Mouse (Mus musculus): ENCODE results near the gene Clcn6. TPM values are rescaled to one million over a fixed set of nuclear protein-coding genes. Genes with fewer than 3 reads are reported as not detected.

The Clcn6 gene
- total RNA-seq, 2 experiments from 2014 or later = 70.9 to 73.9 TPM

- no peak for DNase-seq (ENCODE audit: extremely low spot score in 1 of 2, low spot score in 1 of 2)
Observed at GRCm38 (mm10) chr4:148001013-148001789, 37.4 kb downstream of the Clcn6 start.

GRCm38 (mm10) chr4:148000202-148000772 lies 38.3 kb downstream of the Clcn6 start, which contains the start of gene Nppa:
Nppa (plus strand) TSS chr4:148000722.
- DNase-seq (ENCODE audit: extremely low spot score in 1 of 2, low spot score in 1 of 2) = no peak

- no peak for DNase-seq (ENCODE audit: extremely low spot score in 1 of 2, low spot score in 1 of 2)
Observed at GRCm38 (mm10) chr4:147995311-147995710, 43.3 kb downstream of the Clcn6 start.

DNA sequence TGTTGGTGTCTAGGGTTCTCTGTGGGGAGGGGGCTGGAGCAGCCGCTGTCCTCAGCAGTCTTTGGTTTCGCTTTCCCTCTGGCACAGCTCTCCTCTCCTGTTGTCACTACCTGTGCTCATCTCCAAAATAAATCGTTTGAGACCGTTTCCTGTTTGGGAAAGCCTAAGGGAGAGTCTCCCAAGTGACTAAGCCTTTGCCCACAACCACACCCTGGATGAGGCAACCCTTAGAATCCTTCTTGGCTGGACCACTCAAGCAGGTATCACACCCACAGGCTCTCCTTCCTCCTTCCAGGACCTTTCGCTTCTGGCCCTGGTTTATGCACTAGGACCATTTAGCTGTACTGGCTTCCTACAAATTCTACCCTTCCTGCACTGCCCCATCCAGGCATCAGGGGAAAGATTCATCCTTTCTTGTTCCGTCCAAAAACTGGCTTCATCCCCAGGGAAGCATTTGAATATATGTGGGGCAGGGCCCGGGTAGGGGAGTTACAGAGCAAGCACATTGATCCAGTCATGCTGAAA lies 45.0 kb downstream of the Clcn6 start:
- no peak for DNase-seq (ENCODE audit: extremely low spot score in 1 of 2, low spot score in 1 of 2)

GRCm38 (mm10) chr4:147985205-147986132 lies 53.2 kb downstream of the Clcn6 start, which contains the start of gene Nppb:
Nppb (plus strand) TSS chr4:147985788.
- DNase-seq (ENCODE audit: extremely low spot score in 1 of 2, low spot score in 1 of 2) = no peak

DNA sequence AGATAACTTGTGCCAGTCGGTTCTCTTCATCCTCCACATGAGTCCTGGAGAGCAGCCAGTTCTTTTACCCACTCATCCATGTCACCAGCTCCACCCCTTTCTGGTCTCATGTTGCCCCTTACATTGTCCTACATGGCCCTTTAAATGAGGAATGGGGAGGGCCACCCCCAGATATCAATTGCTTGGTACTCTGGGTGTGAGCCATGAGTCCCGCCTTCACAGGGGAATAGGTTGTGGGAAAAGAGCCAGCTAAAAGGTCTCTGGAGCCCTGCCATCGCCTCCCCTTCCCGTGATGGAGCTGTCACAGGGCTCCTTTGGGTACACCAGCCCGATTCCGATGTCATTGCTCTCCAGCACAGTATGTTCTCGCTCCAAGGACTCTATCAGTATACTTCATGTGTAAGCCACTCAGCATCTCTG lies 59.2 kb downstream of the Clcn6 start:
- no peak for DNase-seq (ENCODE audit: extremely low spot score in 1 of 2, low spot score in 1 of 2)

GRCm38 (mm10) chr4:147978391-147978790 lies 60.2 kb downstream of the Clcn6 start:
- no peak for DNase-seq (ENCODE audit: extremely low spot score in 1 of 2, low spot score in 1 of 2)

DNA sequence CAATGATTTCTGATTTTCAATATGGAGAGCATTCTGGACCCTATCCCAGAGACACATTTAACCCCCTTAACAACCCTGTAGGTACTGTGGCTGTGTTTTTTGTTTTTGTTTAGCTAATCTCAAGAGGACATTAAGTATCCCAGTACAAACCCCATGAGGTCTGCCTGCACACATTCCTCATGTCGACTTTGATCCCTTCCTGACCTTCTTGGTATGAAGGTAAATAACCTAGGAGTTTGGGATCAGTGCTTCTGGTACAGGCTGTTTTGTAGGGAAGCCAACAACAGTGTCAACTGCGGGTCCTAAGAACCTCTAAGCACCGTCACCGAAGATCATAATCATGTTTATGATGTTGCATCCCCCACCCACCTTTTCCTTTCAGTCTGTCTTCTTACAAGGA lies 60.9 kb downstream of the Clcn6 start:
- no peak for DNase-seq (ENCODE audit: extremely low spot score in 1 of 2, low spot score in 1 of 2)

GRCm38 (mm10) chr4:147976237-147976636 lies 62.4 kb downstream of the Clcn6 start:
- DNase-seq (ENCODE audit: extremely low spot score in 1 of 2, low spot score in 1 of 2) = no peak

GRCm38 (mm10) chr4:147969337-147969736 lies 69.3 kb downstream of the Clcn6 start:
- no peak for DNase-seq (ENCODE audit: extremely low spot score in 1 of 2, low spot score in 1 of 2)

DNA sequence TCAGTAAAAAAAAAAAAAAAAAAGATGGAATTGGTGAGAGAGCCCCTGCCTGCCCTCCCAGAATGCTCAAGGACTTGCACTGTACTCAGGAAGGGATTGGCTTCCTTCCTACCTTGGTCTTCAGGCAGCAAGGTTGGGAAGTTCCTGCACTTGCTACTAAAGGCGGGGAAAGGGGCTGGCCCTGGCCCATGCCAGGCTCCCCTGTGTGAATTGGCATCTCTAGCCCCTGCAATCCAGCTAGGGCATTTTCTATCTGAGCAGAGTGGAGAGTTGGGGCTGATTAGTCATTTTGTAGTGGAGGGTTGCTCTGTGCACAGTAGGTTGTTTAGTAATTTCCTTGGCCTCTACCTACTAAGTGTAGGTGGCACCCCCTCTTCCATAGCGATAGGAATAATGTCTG lies 69.8 kb downstream of the Clcn6 start:
- no peak for DNase-seq (ENCODE audit: extremely low spot score in 1 of 2, low spot score in 1 of 2)

- DNase-seq (ENCODE audit: extremely low spot score in 1 of 2, low spot score in 1 of 2) = no peak
Observed at GRCm38 (mm10) chr4:147965712-147966111, 72.9 kb downstream of the Clcn6 start.

- DNase-seq (ENCODE audit: extremely low spot score in 1 of 2, low spot score in 1 of 2) = no peak
Observed at GRCm38 (mm10) chr4:147963623-147964022, 75.0 kb downstream of the Clcn6 start.

GRCm38 (mm10) chr4:147962781-147963180 lies 75.8 kb downstream of the Clcn6 start:
- DNase-seq (ENCODE audit: extremely low spot score in 1 of 2, low spot score in 1 of 2) = no peak

GRCm38 (mm10) chr4:147959881-147960831 lies 78.5 kb downstream of the Clcn6 start:
- peak in 1 of 2 experiments; percentile 69 for DNase-seq (ENCODE audit: extremely low spot score in 1 of 2, low spot score in 1 of 2)

DNA sequence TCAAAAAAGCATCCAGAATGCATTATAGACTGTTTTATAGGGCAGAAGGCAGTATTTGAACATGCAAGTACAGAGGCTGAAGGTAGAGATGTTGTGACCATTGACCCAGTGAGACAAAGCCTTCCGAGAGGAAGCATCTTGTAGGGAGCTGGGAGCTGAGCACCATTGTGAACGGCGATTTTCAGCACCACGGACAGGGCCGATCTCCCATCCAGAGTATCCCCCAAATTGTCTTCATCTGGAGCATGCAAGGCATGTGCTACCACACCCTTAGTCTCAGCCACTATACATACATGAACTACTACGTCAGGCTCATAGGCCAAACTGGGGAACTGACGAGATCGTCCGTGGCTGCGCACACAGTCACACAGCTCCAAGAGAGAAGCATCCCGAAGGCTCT lies 81.5 kb downstream of the Clcn6 start:
- DNase-seq (ENCODE audit: extremely low spot score in 1 of 2, low spot score in 1 of 2) = no peak
